Mouse (Mus musculus): ENCODE measurements around the gene Spop.

GRCm38 (mm10) chr11:95532353-95533072 is 118.6 kb downstream of the Spop start:
- TF ChIP-seq CTCF (IDR thresholded peaks at IDR 0.05; ENCODE audit: low read depth) (no peak), EP300 (IDR thresholded peaks at IDR 0.05; ENCODE audit: low read depth) (no peak)

Data from heart, postnatal 0 days (tissue).